Mouse (Mus musculus): ENCODE data around the gene Gm49450.

GRCm38 (mm10) chr15:98994957-98995520 is 41.7 kb upstream of the Gm49450 start:
- TF ChIP-seq POLR2A (IDR thresholded peaks at IDR 0.05; ENCODE audit: insufficient read depth, low read depth, low read length) (no peak), CTCF (IDR thresholded peaks at IDR 0.05) (no peak)
